Mouse (Mus musculus) MEL (cell line): ENCODE measurements around the gene Cnst. TPM values are rescaled to one million over a fixed set of nuclear protein-coding genes. Genes with fewer than 3 reads are reported as not detected.

Experiments used
- DNase-seq: peaks from one replicate; pipeline ENCODE4 v3.0.0; 2011; ENCODE audit warnings: low read depth, low spot score
- H3K27ac ChIP-seq: 2 replicates; pipeline ENCODE4 v1.5.1; 2012; ENCODE audit warnings: low read depth, mild to moderate bottlenecking, control low read depth, low read length, moderate library complexity; ENCODE audit not compliant: control insufficient read depth
- H3K27me3 ChIP-seq, 2 experiments: fragments of 150-350 bp in 1 of 2; sonication (generic) in 1 of 2; 2 replicates each; pipeline ENCODE4 v1.6.1; 2012; ENCODE audit warnings: low read length in 2 of 2, mild to moderate bottlenecking in 2 of 2, improper control_type of control experiment in 1 of 2, moderate library complexity in 1 of 2; ENCODE audit not compliant: insufficient read depth in 2 of 2, control insufficient read depth in 1 of 2
- H3K36me3 ChIP-seq, 2 experiments: 2 replicates each; pipeline ENCODE4 v1.6.1; 2012 to 2014; ENCODE audit warnings: low read length in 2 of 2, improper control_type of control experiment in 1 of 2, inconsistent platforms in 1 of 2, mild to moderate bottlenecking in 1 of 2; ENCODE audit not compliant: insufficient read depth in 2 of 2, control insufficient read depth in 1 of 2
- H3K4me1 ChIP-seq, 2 experiments: fragments of 150-350 bp in 1 of 2; sonication (generic) in 1 of 2; 2 replicates each; pipeline ENCODE4 v1.6.1; 2012; ENCODE audit warnings: low read length in 2 of 2, improper control_type of control experiment in 1 of 2, mild to moderate bottlenecking in 1 of 2; ENCODE audit not compliant: insufficient read depth in 2 of 2, control insufficient read depth in 1 of 2
- H3K4me3 ChIP-seq, 2 experiments: fragments of 150-350 bp in 1 of 2; sonication (generic) in 1 of 2; 2 replicates each; pipeline ENCODE4 v1.5.1; 2012; ENCODE audit warnings: low read depth in 2 of 2, low read length in 2 of 2, mild to moderate bottlenecking in 2 of 2, moderate library complexity in 2 of 2, control low read depth in 1 of 2, improper control_type of control experiment in 1 of 2; ENCODE audit not compliant: control insufficient read depth in 1 of 2, insufficient read depth in 1 of 2
- H3K79me2 ChIP-seq: 2 replicates; pipeline ENCODE4 v1.6.1; 2012; ENCODE audit warnings: mild to moderate bottlenecking, low read length, moderate library complexity; ENCODE audit not compliant: control insufficient read depth, poor library complexity, insufficient read depth
- H3K9ac ChIP-seq: 2 replicates; pipeline ENCODE4 v1.6.1; 2012; ENCODE audit warnings: low read depth, mild to moderate bottlenecking, control low read depth, low read length, moderate library complexity; ENCODE audit not compliant: control insufficient read depth, poor library complexity, severe bottlenecking
- H3K9me3 ChIP-seq: fragments of 150-350 bp; sonication (generic); replicated peaks from 2 replicates; pipeline ENCODE4 v1.6.1; 2012; ENCODE audit warnings: mild to moderate bottlenecking, low read length, improper control_type of control experiment, moderate library complexity; ENCODE audit not compliant: insufficient read depth
- BHLHE40 ChIP-seq: IDR thresholded peaks from 2 replicates; pipeline ENCODE4 v1.6.1; 2012; ENCODE audit warnings: low read depth, mild to moderate bottlenecking, inconsistent platforms, low read length, improper control_type of control experiment, borderline replicate concordance
- CTCF ChIP-seq, 3 experiments: IDR thresholded peaks in 2 of 3; conservative IDR thresholded peaks in 1 of 3; 2 replicates each; pipeline ENCODE4 v1.5.1; 2011 to 2012; ENCODE audit warnings: low read length in 3 of 3, low read depth in 2 of 3, mild to moderate bottlenecking in 2 of 3, improper control_type of control experiment in 1 of 3, inconsistent platforms in 1 of 3, mixed read lengths in 1 of 3, moderate library complexity in 1 of 3; ENCODE audit not compliant: control insufficient read depth in 1 of 3, insufficient read depth in 1 of 3, poor library complexity in 1 of 3, severe bottlenecking in 1 of 3
- E2F4 ChIP-seq: IDR thresholded peaks from 2 replicates; pipeline ENCODE4 v1.6.1; 2011; ENCODE audit warnings: low read depth, low read length, improper control_type of control experiment, borderline replicate concordance
- EP300 ChIP-seq, 2 experiments: IDR thresholded peaks; 2 replicates each; pipeline ENCODE4 v1.6.1; 2011; ENCODE audit warnings: improper control_type of control experiment in 2 of 2, low read length in 2 of 2, low read depth in 1 of 2, mild to moderate bottlenecking in 1 of 2
- JUND ChIP-seq: IDR thresholded peaks from 2 replicates; pipeline ENCODE4 v1.6.1; 2011; ENCODE audit warnings: low read depth, mild to moderate bottlenecking, improper control_type of control experiment, low read length
- KAT2A ChIP-seq: conservative IDR thresholded peaks from 2 replicates; pipeline ENCODE4 v1.6.1; 2012; ENCODE audit warnings: low read depth, low read length, improper control_type of control experiment, inconsistent platforms
- MAFK ChIP-seq: IDR thresholded peaks from 2 replicates; pipeline ENCODE4 v1.6.1; 2011; ENCODE audit warnings: low read depth, mild to moderate bottlenecking, low read length, improper control_type of control experiment, borderline replicate concordance
- MEF2A ChIP-seq: IDR thresholded peaks from 2 replicates; pipeline ENCODE4 v1.6.1; 2014; ENCODE audit warnings: low read depth, mild to moderate bottlenecking, inconsistent platforms, low read length, improper control_type of control experiment; ENCODE audit not compliant: poor library complexity, insufficient replicate concordance, severe bottlenecking; ENCODE audit errors: extremely low read depth
- MXI1 ChIP-seq: IDR thresholded peaks from 2 replicates; pipeline ENCODE4 v1.6.1; 2011; ENCODE audit warnings: mild to moderate bottlenecking, low read depth, low read length, improper control_type of control experiment
- MYB ChIP-seq: IDR thresholded peaks from 2 replicates; pipeline ENCODE4 v1.6.1; 2011; ENCODE audit warnings: mild to moderate bottlenecking, low read depth, low read length, improper control_type of control experiment
- MYC ChIP-seq: IDR thresholded peaks from 2 replicates; pipeline ENCODE4 v1.6.1; 2011; ENCODE audit warnings: low read depth, mild to moderate bottlenecking, low read length, improper control_type of control experiment, moderate library complexity
- NELFE ChIP-seq: IDR thresholded peaks from 2 replicates; pipeline ENCODE4 v1.6.1; 2011; ENCODE audit warnings: low read depth, low read length, improper control_type of control experiment
- POLR2AphosphoS2 ChIP-seq: IDR thresholded peaks from 2 replicates; pipeline ENCODE4 v1.6.1; 2011; ENCODE audit warnings: low read length, improper control_type of control experiment
- RAD21 ChIP-seq: IDR thresholded peaks from 2 replicates; pipeline ENCODE4 v1.6.1; 2011; ENCODE audit warnings: mild to moderate bottlenecking, low read depth, low read length, improper control_type of control experiment
- RCOR1 ChIP-seq: IDR thresholded peaks from 2 replicates; pipeline ENCODE4 v1.6.1; 2012; ENCODE audit warnings: low read depth, mild to moderate bottlenecking, inconsistent platforms, low read length, improper control_type of control experiment
- SIN3A ChIP-seq: IDR thresholded peaks from 2 replicates; pipeline ENCODE4 v1.6.1; 2012; ENCODE audit warnings: low read length, improper control_type of control experiment, inconsistent platforms
- SMC3 ChIP-seq: IDR thresholded peaks from 2 replicates; pipeline ENCODE4 v1.6.1; 2011; ENCODE audit warnings: low read depth, low read length, improper control_type of control experiment
- TAL1 ChIP-seq: IDR thresholded peaks from 2 replicates; pipeline ENCODE4 v1.6.1; 2012; ENCODE audit warnings: mild to moderate bottlenecking, inconsistent platforms, low read length, moderate library complexity, mixed read lengths
- TCF12 ChIP-seq: IDR thresholded peaks from 2 replicates; pipeline ENCODE4 v1.6.1; 2014; ENCODE audit warnings: low read depth, mild to moderate bottlenecking, inconsistent platforms, low read length, improper control_type of control experiment, moderate library complexity
- UBTF ChIP-seq: IDR thresholded peaks from 2 replicates; pipeline ENCODE4 v1.6.1; 2012; ENCODE audit warnings: low read depth, mild to moderate bottlenecking, inconsistent platforms, low read length, improper control_type of control experiment, moderate library complexity, borderline replicate concordance; ENCODE audit not compliant: insufficient read depth
- ZMIZ1 ChIP-seq: IDR thresholded peaks from 2 replicates; pipeline ENCODE4 v1.6.1; 2012; ENCODE audit warnings: low read depth, mild to moderate bottlenecking, inconsistent platforms, low read length, improper control_type of control experiment, moderate library complexity
- ZNF384 ChIP-seq: IDR thresholded peaks from 2 replicates; pipeline ENCODE4 v1.6.1; 2012; ENCODE audit warnings: low read depth, mild to moderate bottlenecking, inconsistent platforms, low read length, improper control_type of control experiment
- polyA plus RNA-seq, 2 experiments: library from polyadenylated mRNA; stranded (reverse) in 1 of 2; unstranded in 1 of 2; fragments of >175 nt in 1 of 2; fragments of >200 nt in 1 of 2; gene quantifications; 2 replicates each; pipeline versions ENCODE4 v1.2.1 to v1.2.4; 2012; ENCODE audit warnings: low replicate concordance in 2 of 2, low read depth in 1 of 2; ENCODE audit not compliant: insufficient read length in 2 of 2, insufficient read depth in 1 of 2, missing spikeins in 1 of 2
- total RNA-seq: library from RNA; depleted of rRNA; stranded (reverse); fragments of 300-350 nt; gene quantifications from 2 replicates; pipeline ENCODE4 v1.2.3, GENCODE M21; 2012

Cnst gene
- total and polyA plus RNA-seq, 3 experiments = 10.4 to 12.1 TPM; not detected in 1

DNA sequence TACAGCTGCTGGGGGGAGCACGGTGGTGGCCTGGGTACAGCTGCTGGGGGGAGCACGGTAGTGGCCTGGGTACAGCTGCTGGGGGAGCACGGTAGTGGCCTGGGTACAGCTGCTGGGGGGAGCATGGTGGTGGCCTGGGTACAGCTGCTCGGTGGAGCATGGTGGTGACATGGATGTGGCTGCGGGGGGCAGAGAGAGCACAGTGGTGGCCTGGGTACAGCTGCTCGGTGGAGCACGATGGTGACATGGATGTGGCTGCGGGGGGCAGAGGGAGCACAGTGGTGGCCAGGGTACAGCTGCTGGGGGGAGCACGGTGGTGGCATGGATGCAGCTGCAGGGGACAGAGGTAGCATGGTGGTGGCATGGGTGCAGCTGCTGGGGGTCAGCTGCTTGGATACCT is 39.5 kb downstream of the Cnst start:
- Histone ChIP-seq H3K36me3 (peaks cover 0 to 37% of the 10 kb centered on the region in 2 experiments; a peak in 2 of 4 replicates), H3K4me3 (no peak overlapping the region), H3K79me2 (no peaks in the 10 kb centered on the region), H3K27me3 (no peaks in the 10 kb centered on the region), H3K27ac (no peak overlapping the region), H3K9ac (no peak overlapping the region), H3K9me3 (no peaks in the 10 kb centered on the region), H3K4me1 (peaks cover 27 to 33% of the 10 kb centered on the region in 2 experiments)
- TF ChIP-seq MEF2A (no peak), CTCF (IDR thresholded peaks at IDR 0.05 in 2 of 3, conservative IDR thresholded peaks at IDR 0.05 in 1 of 3; ENCODE audit: control insufficient read depth in 1 of 3, insufficient read depth in 1 of 3, low read depth in 2 of 3, low read length in 3 of 3, poor library complexity in 1 of 3, severe bottlenecking in 1 of 3) (no peak), E2F4 (no peak), RAD21 (no peak), TAL1 (no peak), NELFE (no peak), POLR2AphosphoS2 (no peak), TCF12 (no peak), ZMIZ1 (no peak), ZNF384 (no peak), MYB (no peak)
- no peak for DNase-seq

DNA sequence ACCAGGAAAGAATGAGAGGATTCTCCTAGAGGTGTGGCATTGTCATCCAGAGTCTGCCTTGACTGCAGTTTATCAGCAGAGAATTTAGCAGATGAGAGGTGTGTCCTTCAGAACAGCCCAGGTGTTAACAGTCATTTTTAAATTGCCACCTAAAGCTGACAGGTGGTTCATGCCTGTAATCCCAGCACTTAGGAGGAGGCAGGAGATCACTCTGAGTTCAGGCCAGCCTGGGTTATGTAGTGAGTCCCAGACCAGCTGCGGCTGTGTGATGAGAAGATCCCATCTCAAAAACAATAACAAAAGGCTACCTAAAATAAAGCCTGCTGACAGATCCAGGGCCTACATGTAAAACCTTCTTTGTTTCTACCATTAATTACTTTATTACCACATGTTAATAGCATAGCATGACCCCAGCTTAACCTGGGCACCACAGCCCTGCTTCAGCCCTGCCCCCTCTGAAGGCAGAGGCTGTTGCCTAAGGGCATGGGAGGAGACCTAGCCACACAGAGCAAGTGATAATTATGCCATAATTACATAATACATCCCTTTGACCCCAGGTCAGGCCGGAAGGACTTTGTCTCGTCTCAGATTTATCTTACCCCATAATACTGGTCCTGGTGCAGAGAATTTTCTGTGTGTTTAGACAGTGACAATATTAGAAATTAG is 40.4 kb downstream of the Cnst start:
- peaks cover 19 to 25% of the 10 kb centered on the region in 2 experiments for H3K4me1 ChIP-seq
- no peaks in the 10 kb centered on the region for H3K9me3 ChIP-seq
- H3K9ac ChIP-seq = no peak overlapping the region
- H3K4me3 ChIP-seq = no peak overlapping the region
- TF ChIP-seq EP300 (IDR thresholded peaks at IDR 0.05; ENCODE audit: low read depth in 1 of 2, low read length in 2 of 2) = no peak
- no peak for TF ChIP-seq MAFK
- no peak for TF ChIP-seq ZMIZ1
- no peak for TF ChIP-seq MYC
- no peak for TF ChIP-seq SIN3A
- TF ChIP-seq BHLHE40 = no peak
- TF ChIP-seq E2F4 = no peak
- TF ChIP-seq POLR2AphosphoS2 = no peak
- TF ChIP-seq UBTF = no peak
- TF ChIP-seq MXI1 = no peak
- no peak for TF ChIP-seq RCOR1
- no peak for TF ChIP-seq KAT2A
- TF ChIP-seq SMC3 = no peak
- no peak for TF ChIP-seq JUND
- TF ChIP-seq, all 39 proteins: peak for 0
- no peak for DNase-seq
- Histone ChIP-seq H3K27ac (no peak overlapping the region), H3K79me2 (no peaks in the 10 kb centered on the region), H3K27me3 (no peaks in the 10 kb centered on the region), H3K36me3 (peaks cover 0 to 28% of the 10 kb centered on the region in 2 experiments; a peak in 2 of 4 replicates)
